Mouse (Mus musculus) right cerebral cortex, postnatal 14 days (tissue): ENCODE measurements around the gene Helb.
A peak's percentile ranks its signal among the peaks of the same experiment; 100 is the strongest.

Source experiments
- DNase-seq: peaks from one replicate; pipeline ENCODE4 v3.0.0; 2022

Helb gene

GRCm38 (mm10) chr10:120092548-120092947 lies 20.2 kb downstream of the Helb start:
- DNase-seq = no peak

GRCm38 (mm10) chr10:120077850-120078249 lies 34.9 kb downstream of the Helb start:
- no peak for DNase-seq

- DNase-seq = no peak
These were observed 46.5 kb downstream of the Helb start for GRCm38 (mm10) chr10:120066319-120066718.

GRCm38 (mm10) chr10:120064424-120064823 lies 48.4 kb downstream of the Helb start:
- peak; percentile 53 for DNase-seq

GRCm38 (mm10) chr10:120061238-120062130 lies 51.3 kb downstream of the Helb start:
- no peak for DNase-seq

- DNase-seq = no peak
These were observed 52.1 kb downstream of the Helb start for GRCm38 (mm10) chr10:120060579-120061237.

- DNase-seq = no peak
These were observed 68.0 kb downstream of the Helb start for GRCm38 (mm10) chr10:120044714-120045234.

GRCm38 (mm10) chr10:120044237-120044636 lies 68.5 kb downstream of the Helb start:
- DNase-seq = no peak

GRCm38 (mm10) chr10:120038194-120038593 lies 74.6 kb downstream of the Helb start:
- DNase-seq = no peak

- DNase-seq = no peak
These were observed 77.0 kb downstream of the Helb start for GRCm38 (mm10) chr10:120035824-120036223.

- no peak for DNase-seq
These were observed 77.5 kb downstream of the Helb start for GRCm38 (mm10) chr10:120035211-120035733.

GRCm38 (mm10) chr10:120033866-120034265 lies 78.9 kb downstream of the Helb start:
- DNase-seq = no peak
